Mouse (Mus musculus): ENCODE measurements around the gene Mylk. TPM values are rescaled to one million over a fixed set of nuclear protein-coding genes. Genes with fewer than 3 reads are reported as not detected.
A peak's percentile ranks its signal among the peaks of the same experiment; 100 is the strongest.
"Not testable (repeated sequence)": the region's sequence is repeated elsewhere in the genome, so short reads cannot be mapped to it uniquely, and the experiment has no call there.

Mylk gene
- polyA plus RNA-seq, 1 experiment from 2014 or later, result 3.9 TPM

DNA sequence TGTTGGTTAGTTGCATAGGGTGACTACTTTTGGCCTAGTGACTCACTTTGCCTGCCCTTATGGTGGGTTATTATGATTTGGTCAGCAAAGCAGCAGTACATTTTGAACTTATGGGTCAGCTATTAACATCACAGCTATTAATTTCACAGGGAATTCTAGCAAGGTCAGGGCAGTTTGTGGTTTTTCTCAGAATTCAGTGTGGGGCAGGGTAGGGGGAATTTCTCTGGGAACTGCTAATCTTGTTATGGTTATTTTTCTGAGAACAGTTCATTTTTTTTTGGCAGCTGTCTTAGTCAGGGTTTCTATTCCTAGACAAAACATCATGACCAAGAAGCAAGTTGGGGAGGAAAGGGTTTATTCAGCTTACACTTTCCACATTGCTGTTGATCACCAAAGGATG, 16.4 kb upstream of the Mylk start:
- H3K9me3 ChIP-seq (ENCODE audit: control insufficient read depth, low read length); DNase-seq (ENCODE audit: low spot score); H3K9ac ChIP-seq (ENCODE audit: low read length); H3K4me3 ChIP-seq (ENCODE audit: low read depth, low read length); ATAC-seq (replicated peaks; ENCODE audit: low FRiP score); H3K27ac ChIP-seq (ENCODE audit: low read depth, low read length); H3K4me2 ChIP-seq (ENCODE audit: low read depth, low read length, severe bottlenecking); H3K4me1 ChIP-seq (replicated peaks; ENCODE audit: control insufficient read depth, insufficient read depth, low read length); H3K27me3 ChIP-seq (ENCODE audit: control insufficient read depth, insufficient read depth, low read length); H3K36me3 ChIP-seq (ENCODE audit: control insufficient read depth, insufficient read depth, low read length): not testable (repeated sequence)

- H3K27ac ChIP-seq (ENCODE audit: low read depth, low read length), result no peak overlapping the region
- no peaks in the 10 kb centered on the region for H3K36me3 ChIP-seq (ENCODE audit: control insufficient read depth, insufficient read depth, low read length)
- H3K4me2 ChIP-seq (ENCODE audit: low read depth, low read length, severe bottlenecking), result no peak overlapping the region
- no peak for ATAC-seq (replicated peaks; ENCODE audit: low FRiP score)
- no peaks in the 10 kb centered on the region for H3K9me3 ChIP-seq (ENCODE audit: control insufficient read depth, low read length)
- DNase-seq (ENCODE audit: low spot score), result no peak
- no peaks in the 10 kb centered on the region for H3K4me1 ChIP-seq (replicated peaks; ENCODE audit: control insufficient read depth, insufficient read depth, low read length)
- H3K9ac ChIP-seq (ENCODE audit: low read length), result no peak overlapping the region
- no peaks in the 10 kb centered on the region for H3K27me3 ChIP-seq (ENCODE audit: control insufficient read depth, insufficient read depth, low read length)
- WGBS, result 97% methylated on average over 1 of the region's 1 CpGs
- H3K4me3 ChIP-seq (ENCODE audit: low read depth, low read length), result no peak overlapping the region
Measured at GRCm38 (mm10) chr16:34729371-34729770, 15.6 kb upstream of the Mylk start.

GRCm38 (mm10) chr16:34738656-34739233, 6.3 kb upstream of the Mylk start:
- Histone ChIP-seq H3K27me3 (ENCODE audit: control insufficient read depth, insufficient read depth, low read length) (no peaks in the 10 kb centered on the region), H3K4me2 (ENCODE audit: low read depth, low read length, severe bottlenecking) (no peak overlapping the region), H3K36me3 (ENCODE audit: control insufficient read depth, insufficient read depth, low read length) (no peaks in the 10 kb centered on the region), H3K9ac (ENCODE audit: low read length) (no peak overlapping the region), H3K27ac (ENCODE audit: low read depth, low read length) (no peak overlapping the region), H3K4me3 (ENCODE audit: low read depth, low read length) (no peak overlapping the region), H3K4me1 (replicated peaks; ENCODE audit: control insufficient read depth, insufficient read depth, low read length) (no peaks in the 10 kb centered on the region), H3K9me3 (ENCODE audit: control insufficient read depth, low read length) (no peaks in the 10 kb centered on the region)
- WGBS, result 91% methylated on average over 4 of the region's 4 CpGs
- no peak for ATAC-seq (replicated peaks; ENCODE audit: low FRiP score)
- no peak for DNase-seq (ENCODE audit: low spot score)

DNA sequence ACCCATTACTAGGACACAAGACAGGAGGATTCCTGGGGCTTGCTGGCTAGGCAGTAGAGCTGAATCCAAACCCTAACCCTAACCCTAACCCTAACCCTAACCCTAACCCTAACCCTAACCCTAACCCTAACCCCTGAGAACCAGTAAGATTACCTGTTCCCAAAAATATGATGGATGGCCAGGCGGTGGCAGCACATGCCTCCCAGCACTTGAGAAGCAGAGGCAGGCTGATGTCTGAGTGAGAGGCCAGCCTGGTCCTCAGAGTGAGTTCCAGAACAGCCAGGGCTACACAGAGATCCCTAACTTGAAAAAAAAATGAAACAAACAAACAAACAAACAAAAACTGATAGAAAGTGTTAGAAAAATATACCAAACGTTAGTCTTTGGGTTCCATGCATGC, 2.1 kb upstream of the Mylk start:
- WGBS, result 50% methylated on average over 2 of the region's 2 CpGs
- H3K27me3 ChIP-seq (ENCODE audit: control insufficient read depth, insufficient read depth, low read length), result 0 out of 2 replicates have a peak, but pooled peaks cover 2% of the 10 kb centered on the region

DNA sequence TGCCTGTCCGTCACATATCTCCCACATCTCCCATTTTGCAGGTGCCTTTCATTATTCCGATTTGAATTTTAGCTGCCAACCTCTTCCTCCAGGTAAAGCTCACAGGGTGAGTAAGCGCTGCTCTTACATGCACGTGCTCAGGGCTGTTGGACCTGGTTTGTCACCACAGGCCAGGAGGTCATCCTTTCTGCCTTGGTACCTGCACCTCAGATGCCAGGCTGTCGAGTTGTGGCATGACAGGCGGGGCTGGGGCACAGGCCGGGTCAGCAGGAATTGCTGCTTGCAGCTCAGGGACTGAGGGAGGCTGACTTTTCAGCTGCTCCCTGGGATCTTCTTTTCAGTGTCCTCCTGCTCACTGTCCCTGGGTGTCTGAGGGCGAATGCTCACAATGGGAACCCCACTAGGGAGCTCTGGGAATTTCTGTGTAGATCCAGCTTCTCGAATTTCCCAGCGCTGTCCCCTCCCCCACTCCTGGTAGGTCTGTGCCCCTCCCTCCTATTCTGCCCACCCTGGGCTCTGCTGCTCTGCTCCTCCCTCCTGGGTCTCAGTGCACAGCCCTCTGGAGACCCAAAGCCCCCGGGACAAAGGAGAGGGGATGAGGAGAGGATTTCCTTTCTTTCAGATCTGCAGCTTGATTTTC, 3.2 kb downstream of the Mylk start:
- H3K9ac ChIP-seq (ENCODE audit: low read length), result no peak overlapping the region
- peak; percentile 67 for ATAC-seq (replicated peaks; ENCODE audit: low FRiP score)
- H3K4me2 ChIP-seq (ENCODE audit: low read depth, low read length, severe bottlenecking), result 0 out of 2 replicates have a peak overlapping the region, but pooled peaks have one; percentile 8
- peaks cover 20% of the 10 kb centered on the region for H3K4me1 ChIP-seq (replicated peaks; ENCODE audit: control insufficient read depth, insufficient read depth, low read length)
- no peak overlapping the region for H3K27ac ChIP-seq (ENCODE audit: low read depth, low read length)
- no peaks in the 10 kb centered on the region for H3K36me3 ChIP-seq (ENCODE audit: control insufficient read depth, insufficient read depth, low read length)
- no peaks in the 10 kb centered on the region; the same call in 1 of the 2 replicates for H3K9me3 ChIP-seq (ENCODE audit: control insufficient read depth, low read length)
- peak; percentile 72 for DNase-seq (ENCODE audit: low spot score)
- 11% methylated on average over 11 of the region's 11 CpGs for WGBS
- 0 out of 2 replicates have a peak, but pooled peaks cover 2% of the 10 kb centered on the region for H3K27me3 ChIP-seq (ENCODE audit: control insufficient read depth, insufficient read depth, low read length)
- H3K4me3 ChIP-seq (ENCODE audit: low read depth, low read length), result no peak overlapping the region

More for the DNA sequence above, 2.1 kb upstream of the Mylk start:
- DNase-seq (ENCODE audit: low spot score), result no peak
- Histone ChIP-seq H3K4me3 (ENCODE audit: low read depth, low read length) (no peak overlapping the region), H3K9ac (ENCODE audit: low read length) (no peak overlapping the region), H3K36me3 (ENCODE audit: control insufficient read depth, insufficient read depth, low read length) (no peaks in the 10 kb centered on the region), H3K9me3 (ENCODE audit: control insufficient read depth, low read length) (no peaks in the 10 kb centered on the region), H3K4me2 (ENCODE audit: low read depth, low read length, severe bottlenecking) (no peak overlapping the region), H3K27ac (ENCODE audit: low read depth, low read length) (no peak overlapping the region), H3K4me1 (replicated peaks; ENCODE audit: control insufficient read depth, insufficient read depth, low read length) (peaks cover 7% of the 10 kb centered on the region)
- no peak for ATAC-seq (replicated peaks; ENCODE audit: low FRiP score)

DNA sequence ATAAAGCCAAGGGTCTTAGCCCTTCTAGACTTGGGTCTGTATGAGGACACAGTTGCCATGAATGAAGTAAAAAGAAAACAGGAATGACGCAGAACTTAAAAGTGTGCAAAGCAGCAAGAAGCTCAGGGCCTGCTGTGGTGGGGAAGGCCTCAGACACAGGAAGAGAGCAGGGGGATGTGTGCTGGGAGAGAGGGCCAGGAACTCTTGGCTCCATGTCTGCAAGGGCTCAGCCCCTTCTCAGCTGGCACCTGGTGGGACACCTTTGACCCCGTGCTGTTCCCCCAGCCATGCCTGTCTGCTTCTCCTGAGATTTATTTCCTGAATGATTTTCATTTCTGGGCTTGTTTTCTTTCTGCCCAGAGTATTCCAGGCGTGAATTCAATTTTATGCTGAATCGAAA, 4.5 kb downstream of the Mylk start:
- Histone ChIP-seq H3K27me3 (ENCODE audit: control insufficient read depth, insufficient read depth, low read length) (0 out of 2 replicates have a peak, but pooled peaks cover 2% of the 10 kb centered on the region), H3K4me3 (ENCODE audit: low read depth, low read length) (no peak overlapping the region), H3K27ac (ENCODE audit: low read depth, low read length) (no peak overlapping the region), H3K36me3 (ENCODE audit: control insufficient read depth, insufficient read depth, low read length) (no peaks in the 10 kb centered on the region), H3K4me2 (ENCODE audit: low read depth, low read length, severe bottlenecking) (no peak overlapping the region), H3K9me3 (ENCODE audit: control insufficient read depth, low read length) (no peaks in the 10 kb centered on the region; the same call in 1 of the 2 replicates), H3K9ac (ENCODE audit: low read length) (no peak overlapping the region), H3K4me1 (replicated peaks; ENCODE audit: control insufficient read depth, insufficient read depth, low read length) (peaks cover 20% of the 10 kb centered on the region)
- ATAC-seq (replicated peaks; ENCODE audit: low FRiP score) (no peak), DNase-seq (ENCODE audit: low spot score) (no peak)
- 65% methylated on average over 4 of the region's 4 CpGs for WGBS

- no peaks in the 10 kb centered on the region for H3K36me3 ChIP-seq (ENCODE audit: control insufficient read depth, insufficient read depth, low read length)
- peaks cover 14% of the 10 kb centered on the region for H3K4me1 ChIP-seq (replicated peaks; ENCODE audit: control insufficient read depth, insufficient read depth, low read length)
- no peak overlapping the region for H3K4me2 ChIP-seq (ENCODE audit: low read depth, low read length, severe bottlenecking)
- WGBS, result 76% methylated on average over 3 of the region's 3 CpGs
- H3K9ac ChIP-seq (ENCODE audit: low read length), result no peak overlapping the region
- DNase-seq (ENCODE audit: low spot score) (no peak), ATAC-seq (replicated peaks; ENCODE audit: low FRiP score) (no peak)
- H3K27me3 ChIP-seq (ENCODE audit: control insufficient read depth, insufficient read depth, low read length), result no peaks in the 10 kb centered on the region
- no peak overlapping the region for H3K27ac ChIP-seq (ENCODE audit: low read depth, low read length)
- H3K4me3 ChIP-seq (ENCODE audit: low read depth, low read length), result no peak overlapping the region
- H3K9me3 ChIP-seq (ENCODE audit: control insufficient read depth, low read length), result no peaks in the 10 kb centered on the region; the same call in 1 of the 2 replicates
Measured at GRCm38 (mm10) chr16:34752026-34752425, 7.0 kb downstream of the Mylk start.

GRCm38 (mm10) chr16:34752977-34753376, 8.0 kb downstream of the Mylk start:
- Histone ChIP-seq H3K4me3 (ENCODE audit: low read depth, low read length) (no peak overlapping the region), H3K27ac (ENCODE audit: low read depth, low read length) (no peak overlapping the region), H3K36me3 (ENCODE audit: control insufficient read depth, insufficient read depth, low read length) (no peaks in the 10 kb centered on the region), H3K27me3 (ENCODE audit: control insufficient read depth, insufficient read depth, low read length) (no peaks in the 10 kb centered on the region), H3K4me1 (replicated peaks; ENCODE audit: control insufficient read depth, insufficient read depth, low read length) (peaks cover 12% of the 10 kb centered on the region), H3K4me2 (ENCODE audit: low read depth, low read length, severe bottlenecking) (no peak overlapping the region), H3K9ac (ENCODE audit: low read length) (no peak overlapping the region), H3K9me3 (ENCODE audit: control insufficient read depth, low read length) (no peaks in the 10 kb centered on the region; the same call in 1 of the 2 replicates)
- no peak for DNase-seq (ENCODE audit: low spot score)
- 80% methylated on average over 3 of the region's 3 CpGs for WGBS
- no peak for ATAC-seq (replicated peaks; ENCODE audit: low FRiP score)

DNA sequence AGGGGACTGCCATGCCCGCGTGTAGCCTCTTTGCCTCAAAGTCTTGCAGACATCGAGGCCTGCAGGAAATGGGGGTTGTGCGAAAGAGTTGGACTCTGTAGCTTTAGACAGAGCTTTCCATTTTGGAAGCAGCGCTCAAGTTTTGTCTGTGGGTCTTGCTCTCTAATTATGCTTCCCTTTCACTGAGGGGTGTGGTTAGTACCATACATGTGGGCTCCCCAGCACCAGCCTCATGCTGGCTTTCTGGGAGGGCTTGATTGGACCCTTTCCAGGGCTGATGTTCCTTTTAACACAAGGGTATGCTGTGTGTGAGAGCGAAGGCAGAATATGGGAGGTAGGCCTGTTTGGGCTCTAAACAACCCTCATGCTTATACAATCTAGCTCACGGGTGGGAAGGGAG, 12.0 kb downstream of the Mylk start:
- no peaks in the 10 kb centered on the region for H3K9me3 ChIP-seq (ENCODE audit: control insufficient read depth, low read length)

More for the DNA sequence above, 12.0 kb downstream of the Mylk start:
- DNase-seq (ENCODE audit: low spot score), result no peak
- Histone ChIP-seq H3K36me3 (ENCODE audit: control insufficient read depth, insufficient read depth, low read length) (no peaks in the 10 kb centered on the region), H3K27ac (ENCODE audit: low read depth, low read length) (no peak overlapping the region), H3K4me2 (ENCODE audit: low read depth, low read length, severe bottlenecking) (no peak overlapping the region), H3K27me3 (ENCODE audit: control insufficient read depth, insufficient read depth, low read length) (no peaks in the 10 kb centered on the region), H3K4me3 (ENCODE audit: low read depth, low read length) (no peak overlapping the region), H3K9ac (ENCODE audit: low read length) (no peak overlapping the region), H3K4me1 (replicated peaks; ENCODE audit: control insufficient read depth, insufficient read depth, low read length) (no peaks in the 10 kb centered on the region)
- WGBS, result 73% methylated on average over 7 of the region's 7 CpGs
- ATAC-seq (replicated peaks; ENCODE audit: low FRiP score), result no peak
